Mouse (Mus musculus) neural tube, embryonic 12.5 days (tissue): Measurements from ENCODE around the gene Tmem106c. TPM values are rescaled to one million over a fixed set of nuclear protein-coding genes. Genes with fewer than 3 reads are reported as not detected.

Experiments
- ATAC-seq: fragments of 200-750 bp; cut with Nextera tagmentation; 2 replicates; pipeline ENCODE4 v1.8.0; 2017; ENCODE audit warnings: low read depth, mild to moderate bottlenecking, moderate TSS enrichment, moderate library complexity; ENCODE audit not compliant: low FRiP score
- H3K27ac ChIP-seq: fragments of 300-500 bp; sonication (generic); 2 replicates; pipeline ENCODE4 v1.5.1; 2016
- H3K27me3 ChIP-seq: fragments of 300-500 bp; sonication (generic); replicated peaks from 2 replicates; pipeline ENCODE4 v1.6.1; 2016; ENCODE audit warnings: mild to moderate bottlenecking
- H3K36me3 ChIP-seq: fragments of 300-500 bp; sonication (generic); 2 replicates; pipeline ENCODE4 v1.6.1; 2016; ENCODE audit warnings: mild to moderate bottlenecking
- H3K4me1 ChIP-seq: fragments of 300-500 bp; sonication (generic); 2 replicates; pipeline ENCODE4 v1.6.1; 2016
- H3K4me2 ChIP-seq: fragments of 300-500 bp; sonication (generic); replicated peaks from 2 replicates; pipeline ENCODE4 v1.6.1; 2016; ENCODE audit warnings: mild to moderate bottlenecking
- H3K4me3 ChIP-seq: fragments of 300-500 bp; sonication (generic); 2 replicates; pipeline ENCODE4 v1.5.1; 2016
- H3K9ac ChIP-seq: fragments of 300-500 bp; sonication (generic); 2 replicates; pipeline ENCODE4 v1.6.1; 2016; ENCODE audit warnings: mild to moderate bottlenecking
- H3K9me3 ChIP-seq: fragments of 300-500 bp; sonication (generic); 2 replicates; pipeline ENCODE4 v1.6.1; 2016; ENCODE audit warnings: mild to moderate bottlenecking
- WGBS: fragments of 180-500 bp; shearing (Covaris S2); methylation state at CpG from one replicate; pipeline ENCODE4 v1.1.7; 2016; 5-methylcytosine and 5-hydroxymethylcytosine counted together
- polyA plus RNA-seq: library from polyadenylated mRNA; unstranded; fragments of >200 nt; fragmentation: Nextera tagmentation; extraction: Ambion mirVana; gene quantifications from 2 replicates; pipeline ENCODE4 v1.2.1, GENCODE M21; 2016

Tmem106c gene
- polyA plus RNA-seq, 1 experiment from 2014 or later = 50.8 TPM

DNA sequence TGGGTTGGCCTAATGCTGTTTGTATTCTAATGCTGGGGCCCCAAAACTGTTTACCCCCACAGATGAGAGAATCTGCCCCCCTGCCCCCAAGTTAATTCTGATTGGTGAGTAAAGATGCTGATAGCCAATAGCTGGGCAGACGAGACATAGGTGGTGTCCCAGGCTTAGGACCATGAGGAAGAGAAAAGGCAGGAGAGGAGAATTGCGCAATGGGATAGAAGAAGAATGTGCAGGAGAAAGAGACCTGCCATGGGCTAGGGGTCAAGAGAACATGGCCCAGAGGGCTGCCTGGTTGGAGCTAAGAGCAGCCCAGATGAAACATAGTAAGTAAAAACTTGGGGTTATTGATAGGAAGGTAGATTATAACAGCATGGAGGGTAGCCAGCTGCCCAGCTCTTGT lies 23.9 kb upstream of the Tmem106c start:
- WGBS = 90% methylated on average over 2 of the region's 2 CpGs

DNA sequence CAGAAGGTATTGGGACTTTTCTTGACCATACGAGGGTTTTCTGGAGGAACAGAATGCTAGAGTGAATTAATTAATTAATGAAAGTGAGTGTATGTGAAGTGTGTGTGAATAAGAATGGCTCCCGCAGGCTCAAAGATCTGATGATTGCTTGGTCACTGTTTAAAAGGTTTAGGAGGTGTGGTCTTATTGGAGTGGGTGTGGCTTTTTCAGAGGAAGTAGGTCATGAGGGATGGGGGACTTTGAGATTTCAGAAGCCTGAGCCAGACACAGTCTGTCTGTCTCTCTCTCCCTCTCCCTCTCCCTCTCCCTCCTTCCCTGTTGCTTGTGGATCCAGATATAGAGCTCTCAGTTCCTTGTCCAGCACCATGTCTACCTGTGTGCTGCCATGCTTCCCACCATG lies 22.7 kb upstream of the Tmem106c start:
- H3K27me3 ChIP-seq = no peaks in the 10 kb centered on the region
- H3K36me3 ChIP-seq = no peaks in the 10 kb centered on the region
- WGBS = 91% methylated on average over 2 of the region's 2 CpGs
- no peaks in the 10 kb centered on the region for H3K9me3 ChIP-seq
- no peaks in the 10 kb centered on the region for H3K4me1 ChIP-seq
- no peak overlapping the region for H3K9ac ChIP-seq
- no peak for ATAC-seq
- H3K4me3 ChIP-seq = no peak overlapping the region
- no peak overlapping the region for H3K4me2 ChIP-seq
- H3K27ac ChIP-seq = no peak overlapping the region

More for the DNA sequence above, 23.9 kb upstream of the Tmem106c start:
- Histone ChIP-seq H3K9ac (no peak overlapping the region), H3K27me3 (no peaks in the 10 kb centered on the region), H3K4me1 (no peaks in the 10 kb centered on the region), H3K4me3 (no peak overlapping the region), H3K36me3 (no peaks in the 10 kb centered on the region), H3K27ac (no peak overlapping the region), H3K4me2 (no peak overlapping the region), H3K9me3 (no peaks in the 10 kb centered on the region)
- no peak for ATAC-seq

DNA sequence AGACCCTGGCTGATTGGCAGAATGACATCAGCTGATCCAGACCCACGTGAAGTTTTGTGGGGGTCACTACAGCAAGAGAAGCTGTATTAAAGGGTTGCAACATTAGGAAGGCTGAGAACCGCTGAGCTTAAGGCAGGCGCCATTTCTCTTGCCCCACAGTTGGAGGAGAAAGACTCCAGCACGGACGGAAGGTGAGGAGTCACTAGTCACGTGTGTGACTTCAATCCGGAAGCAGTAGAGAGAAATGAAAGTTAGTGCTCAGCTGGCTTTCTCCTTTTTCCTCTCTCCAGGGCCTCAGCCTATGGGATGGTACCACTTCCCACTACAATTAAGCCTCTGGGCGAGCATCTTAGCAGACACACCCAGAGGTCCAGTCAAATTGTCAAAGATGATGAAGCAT lies 21.5 kb upstream of the Tmem106c start:
- 86% methylated on average over 8 of the region's 8 CpGs for WGBS
- no peak for ATAC-seq

DNA sequence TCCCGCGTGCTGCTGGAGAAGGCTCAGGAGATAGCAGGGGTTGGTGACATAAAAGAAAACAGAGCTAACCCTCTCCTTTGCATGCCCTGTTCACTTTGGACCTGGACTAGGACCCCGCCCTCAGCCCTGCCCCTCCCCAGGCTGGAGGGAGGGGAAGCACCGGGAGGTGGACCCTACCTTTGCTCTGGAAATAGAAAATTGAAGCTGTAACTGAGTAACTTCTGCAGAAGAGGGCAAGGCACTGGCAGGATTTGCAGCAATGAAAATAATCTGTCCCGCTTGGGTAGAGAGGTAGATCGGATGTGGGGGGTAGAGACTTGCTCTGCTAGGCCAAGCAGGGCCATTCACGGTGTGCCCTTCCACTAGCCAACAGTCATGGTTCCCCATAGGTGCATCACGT lies 20.6 kb upstream of the Tmem106c start:
- Histone ChIP-seq H3K9ac (no peak overlapping the region), H3K4me3 (no peak overlapping the region), H3K27me3 (no peaks in the 10 kb centered on the region), H3K4me2 (no peak overlapping the region), H3K36me3 (no peaks in the 10 kb centered on the region), H3K4me1 (no peaks in the 10 kb centered on the region), H3K27ac (no peak overlapping the region), H3K9me3 (no peaks in the 10 kb centered on the region)
- ATAC-seq = no peak
- WGBS = 89% methylated on average over 8 of the region's 8 CpGs

More for the DNA sequence above, 21.5 kb upstream of the Tmem106c start:
- no peaks in the 10 kb centered on the region for H3K36me3 ChIP-seq
- H3K4me3 ChIP-seq = no peak overlapping the region
- H3K9ac ChIP-seq = no peak overlapping the region
- H3K9me3 ChIP-seq = no peaks in the 10 kb centered on the region
- H3K27ac ChIP-seq = no peak overlapping the region
- H3K27me3 ChIP-seq = no peaks in the 10 kb centered on the region
- H3K4me1 ChIP-seq = no peaks in the 10 kb centered on the region
- H3K4me2 ChIP-seq = no peak overlapping the region

DNA sequence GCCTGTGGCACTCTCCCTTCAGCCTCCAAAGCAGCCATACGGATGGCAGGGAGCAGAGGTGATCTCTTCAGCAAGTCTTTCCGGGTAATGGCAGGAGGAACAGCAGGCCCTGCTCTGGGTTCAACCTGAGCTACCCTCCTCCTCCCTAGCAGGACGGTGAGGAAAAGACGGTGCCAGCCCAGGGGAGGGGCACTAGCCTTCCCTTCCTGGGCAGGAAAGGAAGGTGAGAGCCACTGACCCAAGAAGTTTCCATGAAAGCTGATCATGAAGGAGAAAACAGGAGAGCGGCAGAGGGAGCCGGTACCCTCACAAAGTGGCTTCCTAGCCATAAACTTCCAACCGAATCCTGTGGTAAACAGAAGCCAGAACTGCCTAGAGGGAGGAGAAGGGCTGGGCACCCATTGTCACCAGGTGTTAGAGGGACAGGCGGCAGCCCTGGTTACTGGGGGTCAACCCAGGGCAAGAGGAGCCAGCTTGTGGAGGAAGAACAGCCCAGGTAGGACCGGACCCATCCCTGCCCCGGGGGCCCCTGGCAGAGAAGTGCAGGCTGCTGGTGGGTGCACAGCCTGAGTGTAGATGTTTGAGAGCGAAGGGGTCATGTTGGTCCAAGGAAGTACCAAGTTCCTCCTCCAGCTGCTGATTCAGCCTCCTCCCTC lies 19.0 kb upstream of the Tmem106c start:
- 73% methylated on average over 11 of the region's 11 CpGs for WGBS
- no peak overlapping the region for H3K4me3 ChIP-seq
- H3K4me1 ChIP-seq = no peaks in the 10 kb centered on the region
- H3K27ac ChIP-seq = no peak overlapping the region
- H3K4me2 ChIP-seq = no peak overlapping the region
- no peaks in the 10 kb centered on the region for H3K27me3 ChIP-seq
- no peak for ATAC-seq
- H3K36me3 ChIP-seq = no peaks in the 10 kb centered on the region
- no peaks in the 10 kb centered on the region for H3K9me3 ChIP-seq
- no peak overlapping the region for H3K9ac ChIP-seq

DNA sequence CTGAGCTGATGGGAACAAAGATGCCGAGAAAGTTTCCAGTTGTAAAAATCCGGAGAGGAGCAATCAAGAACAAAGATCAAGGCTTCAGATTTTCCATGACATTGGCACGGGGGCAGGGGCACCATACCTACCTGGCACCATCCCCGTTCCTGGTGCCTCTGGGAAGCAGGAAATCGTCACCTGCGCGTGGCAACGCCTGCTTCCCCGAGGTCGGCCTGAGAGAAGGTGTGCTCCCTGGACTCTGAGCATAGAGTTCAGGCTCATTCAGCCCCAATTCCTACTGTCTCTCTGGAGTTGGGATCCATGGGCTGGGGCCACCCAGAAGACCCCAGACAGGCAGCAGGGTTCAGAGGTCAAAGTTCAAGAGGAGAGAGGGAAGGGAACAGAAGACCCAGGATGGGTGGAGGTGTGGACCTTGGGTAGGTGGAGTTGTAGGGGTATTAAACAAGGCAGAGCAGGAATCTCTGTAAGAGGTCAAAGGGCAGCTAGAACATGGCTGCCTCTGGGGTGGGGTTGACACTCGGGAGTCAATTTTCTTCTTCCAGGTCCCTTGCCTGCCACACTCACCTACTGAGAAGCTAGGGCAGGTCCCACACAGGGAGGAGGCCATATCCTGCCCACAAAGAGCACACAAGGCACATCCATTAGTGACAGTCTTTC lies 18.2 kb upstream of the Tmem106c start:
- no peak overlapping the region for H3K4me2 ChIP-seq
- H3K9ac ChIP-seq = no peak overlapping the region
- no peaks in the 10 kb centered on the region for H3K4me1 ChIP-seq
- H3K27ac ChIP-seq = no peak overlapping the region
- no peaks in the 10 kb centered on the region for H3K36me3 ChIP-seq
- H3K9me3 ChIP-seq = no peaks in the 10 kb centered on the region
- no peak for ATAC-seq
- WGBS = 80% methylated on average over 11 of the region's 11 CpGs
- no peak overlapping the region for H3K4me3 ChIP-seq
- H3K27me3 ChIP-seq = no peaks in the 10 kb centered on the region

DNA sequence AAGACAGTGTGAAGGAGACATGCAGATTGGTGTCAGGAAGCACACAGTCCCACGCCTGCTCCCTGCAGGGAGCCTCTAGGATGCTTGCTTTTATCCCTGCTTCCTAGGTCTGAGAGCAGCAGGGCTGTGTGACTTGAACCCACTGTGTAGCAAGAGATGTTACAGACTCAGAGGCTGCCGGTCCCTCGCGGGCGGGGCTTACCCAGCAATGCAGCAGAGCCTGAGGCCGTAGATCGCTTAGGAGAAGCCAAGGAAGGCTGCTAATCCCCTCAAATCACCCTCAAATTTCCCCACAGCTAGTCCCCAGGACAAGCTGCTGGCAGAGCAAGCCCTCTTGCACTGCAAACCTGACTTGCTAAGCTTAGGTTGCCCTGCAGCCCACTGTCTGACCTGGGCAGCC lies 15.3 kb upstream of the Tmem106c start:
- Histone ChIP-seq H3K4me3 (no peak overlapping the region), H3K4me1 (no peaks in the 10 kb centered on the region), H3K36me3 (no peaks in the 10 kb centered on the region), H3K9ac (no peak overlapping the region), H3K27me3 (no peaks in the 10 kb centered on the region), H3K9me3 (no peaks in the 10 kb centered on the region), H3K27ac (no peak overlapping the region), H3K4me2 (no peak overlapping the region)
- no peak for ATAC-seq
- WGBS = 46% methylated on average over 7 of the region's 7 CpGs

DNA sequence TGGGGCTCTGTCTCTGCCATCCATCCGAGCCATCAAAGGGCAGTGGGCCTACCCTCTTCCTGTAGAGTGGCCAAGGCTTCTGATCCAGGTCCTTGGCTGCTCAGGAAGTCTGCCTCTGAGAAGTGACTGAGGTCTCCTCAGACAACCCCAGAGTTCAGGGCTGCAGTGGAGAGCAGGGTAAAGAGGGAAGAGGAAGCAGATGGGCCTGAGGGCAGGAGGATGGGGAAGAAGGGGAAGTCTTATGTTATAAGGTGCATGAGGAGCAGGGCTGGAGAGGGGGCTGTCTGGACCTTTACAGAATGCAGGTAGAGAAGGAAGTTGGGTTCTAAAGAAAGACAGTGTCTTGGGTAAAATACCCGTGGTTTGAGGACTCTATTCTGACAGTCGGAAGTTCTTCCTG lies 14.3 kb upstream of the Tmem106c start:
- 79% methylated on average over 3 of the region's 3 CpGs for WGBS
- H3K9me3 ChIP-seq = no peaks in the 10 kb centered on the region
- no peak overlapping the region for H3K27ac ChIP-seq
- ATAC-seq = no peak
- H3K4me1 ChIP-seq = no peaks in the 10 kb centered on the region
- no peak overlapping the region for H3K4me3 ChIP-seq
- H3K27me3 ChIP-seq = no peaks in the 10 kb centered on the region
- no peak overlapping the region for H3K4me2 ChIP-seq
- no peaks in the 10 kb centered on the region for H3K36me3 ChIP-seq
- no peak overlapping the region for H3K9ac ChIP-seq

DNA sequence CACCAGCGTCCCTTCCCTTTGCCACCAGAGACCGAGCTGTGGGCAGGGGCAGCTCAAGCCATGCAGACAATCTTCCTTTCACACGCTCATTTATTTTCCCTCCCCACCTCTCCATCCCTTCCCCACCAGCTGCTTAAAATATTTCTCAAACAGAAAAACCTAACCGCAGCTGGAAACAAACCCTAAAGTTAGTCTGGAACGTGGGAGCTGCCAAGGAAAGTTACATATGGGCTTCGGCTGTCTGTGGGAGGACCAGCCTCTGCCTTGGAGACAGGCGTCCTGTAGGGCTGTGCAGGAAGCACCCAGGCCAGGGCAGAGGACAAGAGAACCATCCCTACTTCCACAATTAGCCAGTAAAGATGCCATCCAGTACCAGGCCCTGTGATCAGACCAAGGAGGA lies 13.8 kb upstream of the Tmem106c start:
- ATAC-seq = no peak
- Histone ChIP-seq H3K4me3 (no peak overlapping the region), H3K36me3 (no peaks in the 10 kb centered on the region)

DNA sequence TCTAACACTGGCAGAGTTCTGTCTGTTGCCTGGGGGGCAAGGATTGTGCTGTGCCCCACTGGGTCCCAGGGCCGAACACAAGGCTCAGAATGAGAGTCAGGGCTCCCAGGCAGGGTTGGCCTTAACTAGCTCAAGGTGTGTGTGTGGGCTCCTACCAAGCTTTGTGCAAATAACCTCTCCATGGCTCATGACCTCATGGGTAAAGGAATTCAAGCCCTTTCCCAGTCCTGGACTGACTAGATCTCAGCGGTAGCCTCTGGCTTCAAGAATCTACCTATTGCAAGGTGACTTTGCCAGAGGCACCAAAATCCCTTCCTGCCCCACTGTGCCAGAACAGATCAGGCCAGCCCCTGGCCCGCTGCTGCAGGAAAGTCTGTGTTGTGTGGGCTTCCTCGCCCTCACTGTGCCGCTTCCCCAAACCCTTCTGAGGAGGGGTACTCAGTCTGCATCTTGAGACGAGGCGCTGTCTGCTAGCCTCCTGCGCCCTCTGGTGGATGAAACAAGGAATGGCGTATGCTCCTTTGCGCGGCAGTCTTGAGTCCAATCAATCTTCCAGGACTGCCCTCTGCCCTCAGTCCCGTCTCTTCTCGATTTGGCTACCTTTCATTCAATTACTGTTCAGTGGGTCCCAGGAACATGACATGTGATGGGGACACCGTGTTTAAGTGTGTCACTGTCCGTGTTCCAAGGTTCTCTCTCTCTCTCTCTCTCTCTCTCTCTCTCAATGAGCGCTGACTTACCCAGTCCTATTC lies 11.7 kb upstream of the Tmem106c start:
- Histone ChIP-seq H3K4me3 (no peak overlapping the region), H3K4me2 (peak overlapping the region; percentile 30), H3K9me3 (no peaks in the 10 kb centered on the region), H3K27me3 (no peaks in the 10 kb centered on the region), H3K9ac (no peak overlapping the region), H3K27ac (no peak overlapping the region), H3K4me1 (peaks cover 10% of the 10 kb centered on the region; the same call in 1 of the 2 replicates), H3K36me3 (no peaks in the 10 kb centered on the region)
- ATAC-seq = peak; percentile 29; the same call in 1 of the 2 replicates
- 16% methylated on average over 16 of the region's 16 CpGs for WGBS

More for the DNA sequence above, 13.8 kb upstream of the Tmem106c start:
- no peak overlapping the region for H3K4me2 ChIP-seq
- WGBS = 75% methylated on average over 7 of the region's 7 CpGs
- H3K9me3 ChIP-seq = no peaks in the 10 kb centered on the region
- no peak overlapping the region for H3K27ac ChIP-seq
- 0 out of 2 replicates have a peak, but pooled peaks cover 3% of the 10 kb centered on the region for H3K4me1 ChIP-seq
- H3K9ac ChIP-seq = no peak overlapping the region
- no peaks in the 10 kb centered on the region for H3K27me3 ChIP-seq

DNA sequence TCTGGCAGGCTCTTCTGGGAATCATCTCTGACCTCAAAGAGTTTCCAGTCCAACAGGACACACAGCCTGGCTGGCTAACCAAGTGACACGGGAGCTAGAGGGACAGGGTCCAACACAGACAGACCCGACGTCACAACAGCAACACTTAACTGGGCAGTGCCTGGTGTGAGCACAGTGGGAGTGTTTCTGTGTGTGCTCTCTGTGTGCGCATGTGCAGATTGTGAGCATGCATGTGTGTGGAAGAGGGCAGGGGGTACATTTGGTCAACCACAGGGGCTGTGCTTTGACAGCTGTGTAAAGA lies 11.2 kb upstream of the Tmem106c start:
- peak overlapping the region; percentile 30; the same call in 1 of the 2 replicates for H3K4me2 ChIP-seq
- WGBS = 72% methylated on average over 4 of the region's 4 CpGs
- no peaks in the 10 kb centered on the region for H3K27me3 ChIP-seq
- H3K9me3 ChIP-seq = no peaks in the 10 kb centered on the region
- H3K4me3 ChIP-seq = no peak overlapping the region
- ATAC-seq = 0 out of 2 replicates have a peak, but pooled peaks have one; percentile 37
- H3K9ac ChIP-seq = no peak overlapping the region
- H3K4me1 ChIP-seq = peaks cover 10% of the 10 kb centered on the region; the same call in 1 of the 2 replicates
- no peaks in the 10 kb centered on the region for H3K36me3 ChIP-seq
- no peak overlapping the region for H3K27ac ChIP-seq

DNA sequence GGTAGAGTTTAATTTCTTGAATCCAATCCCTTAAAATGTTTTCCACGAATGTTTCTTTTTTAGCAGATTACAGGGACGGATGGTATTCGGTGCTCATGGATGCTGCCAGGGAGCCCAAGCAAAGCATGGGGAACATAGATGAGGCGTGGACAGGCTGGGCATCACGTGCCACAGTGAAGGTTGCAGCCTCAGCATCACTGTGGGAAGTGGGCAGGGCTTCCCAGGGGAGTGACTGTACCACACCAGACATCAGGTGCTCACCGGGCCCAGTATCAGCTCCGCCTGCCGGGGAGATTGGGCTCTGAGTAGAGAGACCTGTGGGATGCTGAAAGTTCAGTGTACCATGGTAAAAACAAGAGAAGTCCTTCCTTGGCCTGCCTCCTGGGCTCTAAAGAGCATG lies 9.3 kb upstream of the Tmem106c start:
- no peak for ATAC-seq
- Histone ChIP-seq H3K27me3 (no peaks in the 10 kb centered on the region), H3K9ac (no peak overlapping the region), H3K4me3 (no peak overlapping the region), H3K4me2 (no peak overlapping the region), H3K27ac (no peak overlapping the region), H3K36me3 (no peaks in the 10 kb centered on the region), H3K4me1 (peaks cover 10% of the 10 kb centered on the region; the same call in 1 of the 2 replicates), H3K9me3 (no peaks in the 10 kb centered on the region)
- WGBS = 81% methylated on average over 8 of the region's 8 CpGs
